Mouse (Mus musculus): ENCODE measurements around the gene Tle1. TPM values are rescaled to one million over a fixed set of nuclear protein-coding genes. Genes with fewer than 3 reads are reported as not detected.

Gene Tle1
- total and polyA plus RNA-seq, 3 experiments, result 8.2 to 9.5 (median 8.8) TPM

DNA sequence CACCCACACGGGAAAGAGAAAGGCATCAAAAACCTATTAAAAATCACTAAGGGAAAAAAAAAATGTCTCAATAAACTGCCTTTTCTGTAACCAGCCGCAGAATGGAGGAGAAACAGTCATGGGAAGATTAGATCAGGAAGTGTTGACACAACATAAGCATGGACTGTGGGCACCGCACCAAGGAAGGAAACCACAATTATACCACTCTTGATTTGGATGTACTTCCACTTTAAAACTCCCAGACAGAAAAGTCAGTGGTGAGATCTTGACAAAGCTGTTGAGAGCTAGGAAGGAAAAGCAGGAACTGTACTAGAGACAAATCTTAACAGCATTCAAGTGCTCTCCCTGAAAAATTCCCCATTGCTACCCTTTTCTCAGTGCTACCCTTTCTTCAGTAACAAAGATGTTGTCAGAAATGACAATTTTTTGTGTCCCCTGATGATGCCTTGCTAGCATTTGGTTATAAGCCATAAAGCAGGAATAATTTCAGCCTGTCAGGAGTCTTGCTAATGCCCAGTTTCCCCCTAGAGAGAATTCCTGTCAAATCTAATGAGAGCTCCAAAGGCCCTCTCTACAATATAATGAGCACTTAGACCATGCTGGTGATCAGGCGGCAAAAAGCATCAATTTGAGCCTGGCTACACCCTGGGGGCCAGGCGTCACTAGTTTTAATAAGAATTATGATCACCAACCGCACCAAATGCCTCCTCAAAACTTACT, 5.4 kb downstream of the Tle1 start:
- Histone ChIP-seq H3K27ac (no peak overlapping the region), H3K4me3 (no peak overlapping the region), H3K9ac (ENCODE audit: low read depth, low read length) (no peak overlapping the region), H3K36me3 (ENCODE audit: control insufficient read depth, insufficient read depth, low read length) (peaks cover 26% of the 10 kb centered on the region), H3K27me3 (ENCODE audit: control insufficient read depth, insufficient read depth, low read length) (no peaks in the 10 kb centered on the region), H3K4me1 (ENCODE audit: control insufficient read depth, insufficient read depth, low read length) (peaks cover 2% of the 10 kb centered on the region), H3K79me2 (replicated peaks; ENCODE audit: control insufficient read depth, insufficient read depth, low read length) (peaks cover 2% of the 10 kb centered on the region; the same call in 1 of the 2 replicates)
- 65% methylated on average over 6 of the region's 6 CpGs for WGBS
- intact Hi-C loops (cut with DNase I), result loop anchor here (5.0 to 10.0 kb wide), 2 partner anchors 130 to 153 kb away; no protein-coding TSS in a partner anchor
- TF ChIP-seq EP300 (IDR thresholded peaks at IDR 0.05; ENCODE audit: insufficient read depth, low read depth, low read length) (no peak), POLR2A (IDR thresholded peaks at IDR 0.05; ENCODE audit: insufficient read depth, low read depth, low read length) (no peak), CTCF (IDR thresholded peaks at IDR 0.05) (no peak)
- peak in 1 of 2 experiments; percentile 31 for DNase-seq

DNA sequence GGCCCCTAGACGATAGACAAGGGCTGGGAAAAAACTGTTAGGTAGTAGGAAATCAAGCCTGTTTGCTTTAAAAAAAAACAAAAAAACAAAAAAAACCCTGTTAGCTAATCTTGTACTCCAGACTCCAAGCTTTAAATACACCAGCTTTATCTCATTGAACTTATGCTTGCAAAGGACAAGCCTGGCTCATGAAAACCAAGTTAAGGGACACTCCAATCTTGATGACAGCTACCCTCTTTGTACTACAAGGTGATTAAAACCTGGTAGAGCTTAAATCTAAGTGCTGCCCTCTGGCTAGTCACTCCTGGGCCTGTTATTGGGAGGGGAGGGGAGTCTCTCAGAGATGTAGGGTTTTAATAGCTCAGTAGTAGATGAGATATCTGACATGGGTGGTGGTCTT, 7.4 kb downstream of the Tle1 start:
- Histone ChIP-seq H3K4me1 (ENCODE audit: control insufficient read depth, insufficient read depth, low read length) (peaks cover 2% of the 10 kb centered on the region), H3K27me3 (ENCODE audit: control insufficient read depth, insufficient read depth, low read length) (no peaks in the 10 kb centered on the region), H3K9ac (ENCODE audit: low read depth, low read length) (no peak overlapping the region), H3K4me3 (no peak overlapping the region), H3K27ac (no peak overlapping the region), H3K36me3 (ENCODE audit: control insufficient read depth, insufficient read depth, low read length) (peaks cover 26% of the 10 kb centered on the region), H3K79me2 (replicated peaks; ENCODE audit: control insufficient read depth, insufficient read depth, low read length) (peaks cover 2% of the 10 kb centered on the region; the same call in 1 of the 2 replicates)
- DNase-seq, result no peak
- intact Hi-C loops (cut with DNase I), result loop anchor here (5.0 to 10.0 kb wide), 2 partner anchors 66 to 128 kb away; no protein-coding TSS in a partner anchor
- 37% methylated on average over 1 of the region's 1 CpGs for WGBS
- TF ChIP-seq EP300 (IDR thresholded peaks at IDR 0.05; ENCODE audit: insufficient read depth, low read depth, low read length) (no peak), POLR2A (IDR thresholded peaks at IDR 0.05; ENCODE audit: insufficient read depth, low read depth, low read length) (no peak), CTCF (IDR thresholded peaks at IDR 0.05) (no peak)

DNA sequence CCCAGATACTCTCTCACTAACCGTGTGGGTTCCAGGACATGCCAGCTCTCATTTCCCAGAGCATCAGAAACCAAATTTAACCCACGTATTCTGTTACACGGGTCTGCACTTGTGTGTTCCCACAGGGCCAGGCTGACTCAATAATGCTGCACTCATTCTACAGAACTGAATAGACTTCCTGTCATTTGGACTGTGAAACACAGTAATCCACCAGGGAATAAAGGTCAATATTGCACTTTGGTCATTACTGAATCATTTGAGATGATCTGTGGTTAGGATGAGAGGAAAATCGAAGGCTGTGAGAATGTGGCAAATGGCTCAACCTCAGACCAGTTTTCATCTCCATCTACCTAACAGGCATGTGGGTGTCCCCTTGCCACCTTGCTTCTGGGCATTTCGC, 16.2 kb downstream of the Tle1 start:
- Histone ChIP-seq H3K27me3 (ENCODE audit: control insufficient read depth, insufficient read depth, low read length) (no peaks in the 10 kb centered on the region), H3K79me2 (replicated peaks; ENCODE audit: control insufficient read depth, insufficient read depth, low read length) (no peaks in the 10 kb centered on the region; the same call in 1 of the 2 replicates), H3K36me3 (ENCODE audit: control insufficient read depth, insufficient read depth, low read length) (peaks cover 12% of the 10 kb centered on the region), H3K9ac (ENCODE audit: low read depth, low read length) (no peak overlapping the region), H3K4me3 (no peak overlapping the region), H3K4me1 (ENCODE audit: control insufficient read depth, insufficient read depth, low read length) (peaks cover 3% of the 10 kb centered on the region), H3K27ac (no peak overlapping the region)
- intact Hi-C loops (cut with DNase I), result no loop called here
- 68% methylated on average over 5 of the region's 5 CpGs for whole genome bisulfite sequencing
- TF ChIP-seq POLR2A (IDR thresholded peaks at IDR 0.05; ENCODE audit: insufficient read depth, low read depth, low read length), result no peak
- TF ChIP-seq CTCF (IDR thresholded peaks at IDR 0.05), result no peak
- no peak for TF ChIP-seq EP300 (IDR thresholded peaks at IDR 0.05; ENCODE audit: insufficient read depth, low read depth, low read length)
- no peak for DNase-seq

DNA sequence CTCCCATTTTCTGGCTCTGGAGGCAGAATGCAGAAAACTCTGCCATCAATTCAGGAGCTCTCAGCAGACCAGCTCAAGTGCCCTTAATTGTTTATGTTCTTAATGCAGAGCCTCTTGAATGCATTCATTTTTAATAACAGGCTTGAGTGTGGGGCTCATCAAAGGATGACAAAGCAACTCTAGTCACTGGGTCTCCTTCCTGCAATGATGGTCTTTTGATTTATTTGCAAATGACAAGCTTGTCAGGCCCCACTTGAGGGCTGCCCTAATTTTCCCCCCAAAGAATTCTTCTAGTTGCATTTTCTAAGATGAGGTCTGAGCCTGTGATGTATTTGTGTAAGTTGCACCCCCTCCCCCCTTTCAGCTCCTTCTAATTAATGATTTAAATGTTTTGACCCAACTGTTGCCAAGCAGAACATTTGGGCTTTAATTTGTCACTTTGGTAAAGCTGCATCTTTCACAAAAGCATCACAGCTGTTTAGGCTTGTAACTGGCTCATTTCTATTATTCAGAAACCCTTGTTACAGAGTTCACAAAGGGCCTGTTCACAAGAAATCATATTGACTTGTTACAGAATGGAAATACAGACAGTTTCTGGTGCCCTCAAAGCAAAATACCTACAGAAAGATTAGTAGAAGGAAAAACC, 18.3 kb downstream of the Tle1 start:
- Histone ChIP-seq H3K9ac (ENCODE audit: low read depth, low read length) (no peak overlapping the region), H3K4me3 (no peak overlapping the region), H3K79me2 (replicated peaks; ENCODE audit: control insufficient read depth, insufficient read depth, low read length) (no peaks in the 10 kb centered on the region; the same call in 1 of the 2 replicates), H3K27ac (no peak overlapping the region), H3K4me1 (ENCODE audit: control insufficient read depth, insufficient read depth, low read length) (peaks cover 2% of the 10 kb centered on the region), H3K36me3 (ENCODE audit: control insufficient read depth, insufficient read depth, low read length) (peaks cover 12% of the 10 kb centered on the region), H3K27me3 (ENCODE audit: control insufficient read depth, insufficient read depth, low read length) (no peaks in the 10 kb centered on the region)
- DNase-seq, result no peak
- TF ChIP-seq CTCF (IDR thresholded peaks at IDR 0.05) (no peak), EP300 (IDR thresholded peaks at IDR 0.05; ENCODE audit: insufficient read depth, low read depth, low read length) (no peak), POLR2A (IDR thresholded peaks at IDR 0.05; ENCODE audit: insufficient read depth, low read depth, low read length) (no peak)
- intact Hi-C loops (cut with DNase I), result no loop called here

DNA sequence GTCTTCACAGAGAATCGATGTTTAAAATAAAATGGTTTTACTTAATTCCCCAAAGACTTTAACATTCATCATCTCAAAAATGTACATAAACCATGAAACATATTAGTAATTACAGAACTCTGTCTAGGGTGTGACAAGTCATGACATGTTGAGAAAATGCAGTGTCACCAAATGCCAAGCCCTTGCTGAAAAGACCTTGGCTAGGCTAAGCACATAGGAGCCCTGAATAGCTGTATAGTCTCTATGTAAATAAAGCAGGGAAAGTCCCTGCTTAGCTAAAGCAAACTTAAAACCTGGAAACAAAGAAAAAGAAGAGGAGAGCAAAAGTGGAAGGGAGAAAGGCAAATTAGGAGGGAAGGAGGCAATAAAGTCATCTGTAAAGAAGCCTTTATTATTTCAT, 24.8 kb downstream of the Tle1 start:
- no peak overlapping the region for H3K27ac ChIP-seq
- no peak for DNase-seq
- H3K27me3 ChIP-seq (ENCODE audit: control insufficient read depth, insufficient read depth, low read length), result no peaks in the 10 kb centered on the region
- H3K9ac ChIP-seq (ENCODE audit: low read depth, low read length), result no peak overlapping the region
- 93% methylated on average over 1 of the region's 1 CpGs for WGBS
- TF ChIP-seq POLR2A (IDR thresholded peaks at IDR 0.05; ENCODE audit: insufficient read depth, low read depth, low read length) (no peak), EP300 (IDR thresholded peaks at IDR 0.05; ENCODE audit: insufficient read depth, low read depth, low read length) (no peak), CTCF (IDR thresholded peaks at IDR 0.05) (no peak)
- no peaks in the 10 kb centered on the region for H3K79me2 ChIP-seq (replicated peaks; ENCODE audit: control insufficient read depth, insufficient read depth, low read length)
- no peaks in the 10 kb centered on the region for H3K36me3 ChIP-seq (ENCODE audit: control insufficient read depth, insufficient read depth, low read length)
- H3K4me3 ChIP-seq, result no peak overlapping the region
- intact Hi-C loops (cut with DNase I), result no loop called here
- no peaks in the 10 kb centered on the region for H3K4me1 ChIP-seq (ENCODE audit: control insufficient read depth, insufficient read depth, low read length)

DNA sequence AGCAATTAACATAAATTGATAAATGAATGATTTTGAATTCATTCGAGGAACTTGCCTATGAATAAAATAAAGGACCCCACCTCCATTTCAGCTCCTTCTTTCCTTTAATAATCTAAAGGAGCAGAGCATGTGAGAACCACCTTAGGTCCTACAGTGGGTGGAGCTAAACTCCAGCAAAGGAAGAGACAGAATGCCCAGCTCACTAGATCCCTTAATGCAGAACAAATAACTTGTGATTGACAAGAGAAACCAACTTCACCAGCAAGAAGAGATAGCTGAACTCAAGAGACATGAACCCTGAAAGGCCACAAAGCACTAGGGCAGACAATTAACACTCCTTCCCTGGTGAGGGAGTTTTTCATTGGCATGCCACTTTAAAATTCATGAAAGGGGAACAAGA, 32.5 kb downstream of the Tle1 start:
- intact Hi-C loops (cut with DNase I), result no loop called here
- Histone ChIP-seq H3K9ac (ENCODE audit: low read depth, low read length) (no peak overlapping the region), H3K36me3 (ENCODE audit: control insufficient read depth, insufficient read depth, low read length) (no peaks in the 10 kb centered on the region; the same call in 1 of the 2 replicates), H3K27ac (no peak overlapping the region), H3K27me3 (ENCODE audit: control insufficient read depth, insufficient read depth, low read length) (peaks cover 2% of the 10 kb centered on the region; the same call in 1 of the 2 replicates), H3K79me2 (replicated peaks; ENCODE audit: control insufficient read depth, insufficient read depth, low read length) (no peaks in the 10 kb centered on the region), H3K4me3 (no peak overlapping the region), H3K4me1 (ENCODE audit: control insufficient read depth, insufficient read depth, low read length) (no peaks in the 10 kb centered on the region; the same call in 1 of the 2 replicates)
- TF ChIP-seq CTCF (IDR thresholded peaks at IDR 0.05), result no peak
- no peak for TF ChIP-seq POLR2A (IDR thresholded peaks at IDR 0.05; ENCODE audit: insufficient read depth, low read depth, low read length)
- no peak for TF ChIP-seq EP300 (IDR thresholded peaks at IDR 0.05; ENCODE audit: insufficient read depth, low read depth, low read length)
- no peak for DNase-seq
- WGBS, result 65% methylated on average over 1 of the region's 1 CpGs

All from heart, adult 2 months (tissue).